Mouse (Mus musculus): ENCODE data around the gene Coro2b. TPM values are rescaled to one million over a fixed set of nuclear protein-coding genes. Genes with fewer than 3 reads are reported as not detected.

Gene Coro2b
- total RNA-seq, 2 experiments from 2014 or later = not detected

GRCm38 (mm10) chr9:62371745-62372555, 164.9 kb downstream of the Coro2b start:
- ATAC-seq (replicated peaks; ENCODE audit: low FRiP score, poor library complexity, severe bottlenecking) = no peak

- ATAC-seq (replicated peaks; ENCODE audit: low FRiP score, poor library complexity, severe bottlenecking) = no peak
Measured at GRCm38 (mm10) chr9:62370648-62371280, 166.1 kb downstream of the Coro2b start.

GRCm38 (mm10) chr9:62370186-62370585, 166.7 kb downstream of the Coro2b start:
- ATAC-seq (replicated peaks; ENCODE audit: low FRiP score, poor library complexity, severe bottlenecking) = no peak

Other genes with a start within 250 kb of the Coro2b start
- 114 and 141 TPM in 2 replicates for gene Anp32a, start 195.8 kb downstream of the Coro2b start, total RNA-seq (2015; ENCODE audit: low replicate concordance)
- gene Anp32a, start 195.8 kb downstream of the Coro2b start, total RNA-seq (2017; ENCODE audit: low replicate concordance) = 101 and 162 TPM in 2 replicates
- not detected in 2 replicates for gene Itga11, start 140.8 kb upstream of the Coro2b start, total RNA-seq (2015; ENCODE audit: low replicate concordance)
- gene Itga11, start 140.8 kb upstream of the Coro2b start, total RNA-seq (2017; ENCODE audit: low replicate concordance) = not detected in 2 replicates

Measured in erythroid progenitor cell, adult 5-6 weeks (primary cell).